Mouse (Mus musculus): Measurements from ENCODE around the gene Shisa5. TPM values are rescaled to one million over a fixed set of nuclear protein-coding genes. Genes with fewer than 3 reads are reported as not detected.

Shisa5 gene
- polyA plus RNA-seq, 1 experiment from 2014 or later = 85.8 TPM

DNA sequence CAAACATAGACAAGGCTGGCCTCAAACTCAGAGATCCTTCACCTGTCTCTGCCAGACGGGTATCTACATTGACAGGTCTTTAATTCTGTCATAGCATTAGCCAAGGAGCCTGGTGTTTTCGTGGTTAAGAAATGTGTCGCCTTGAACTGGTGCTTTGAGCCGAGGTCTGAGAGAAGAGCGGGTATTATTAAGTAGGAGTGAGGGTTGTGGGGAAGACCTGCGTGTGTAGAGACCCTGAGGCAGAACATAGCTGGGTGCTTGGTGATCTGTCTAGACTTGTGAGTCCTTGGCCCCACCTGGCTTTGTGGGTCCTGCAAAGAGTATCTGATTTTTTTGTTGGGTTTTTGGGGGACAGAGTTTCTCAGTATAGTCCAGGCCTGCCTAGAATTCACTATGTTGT is 15.5 kb downstream of the Shisa5 start:
- Histone ChIP-seq H3K36me3 (ENCODE audit: control insufficient read depth, insufficient read depth, low read length) (peaks cover 46% of the 10 kb centered on the region), H3K9me3 (ENCODE audit: control insufficient read depth, low read length) (no peaks in the 10 kb centered on the region), H3K4me1 (replicated peaks; ENCODE audit: control insufficient read depth, insufficient read depth, low read length) (peaks cover 12% of the 10 kb centered on the region), H3K27ac (ENCODE audit: low read depth) (no peak overlapping the region), H3K4me3 (ENCODE audit: low read depth, low read length) (no peak overlapping the region), H3K27me3 (replicated peaks; ENCODE audit: control insufficient read depth, insufficient read depth, low read length) (no peaks in the 10 kb centered on the region), H3K4me2 (ENCODE audit: low read length) (no peak overlapping the region), H3K9ac (ENCODE audit: low read length) (no peak overlapping the region)
- no peak for ATAC-seq (replicated peaks; ENCODE audit: low FRiP score, low TSS enrichment, low read depth)
- 79% methylated on average over 6 of the region's 6 CpGs for WGBS
- no peak for DNase-seq (ENCODE audit: low spot score)

DNA sequence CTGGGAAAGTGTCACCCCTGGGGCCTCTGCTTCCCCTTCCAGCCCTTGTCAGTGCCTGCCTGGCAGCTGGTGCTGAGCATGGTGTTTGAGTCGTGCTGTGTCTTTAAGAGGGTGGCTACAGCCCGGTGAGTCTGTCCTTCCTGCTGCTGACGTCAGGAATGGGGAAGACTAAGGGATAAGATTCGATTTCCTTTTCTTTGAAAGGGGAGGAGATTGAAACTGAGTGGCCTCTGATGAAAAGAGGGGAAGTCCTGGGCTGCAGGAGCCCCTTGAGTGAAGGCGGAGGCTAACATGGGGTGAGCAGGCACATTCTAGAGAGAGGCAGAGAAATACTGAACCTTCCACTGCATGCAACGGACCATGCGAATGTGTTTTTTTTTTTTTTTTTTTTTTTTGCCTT is 16.3 kb downstream of the Shisa5 start:
- Histone ChIP-seq H3K4me2 (ENCODE audit: low read length) (peak overlapping the region; percentile 50), H3K4me1 (replicated peaks; ENCODE audit: control insufficient read depth, insufficient read depth, low read length) (peaks cover 13% of the 10 kb centered on the region), H3K36me3 (ENCODE audit: control insufficient read depth, insufficient read depth, low read length) (peaks cover 42% of the 10 kb centered on the region), H3K27ac (ENCODE audit: low read depth) (peak overlapping the region; percentile 62), H3K4me3 (ENCODE audit: low read depth, low read length) (peak overlapping the region; percentile 27), H3K27me3 (replicated peaks; ENCODE audit: control insufficient read depth, insufficient read depth, low read length) (no peaks in the 10 kb centered on the region), H3K9me3 (ENCODE audit: control insufficient read depth, low read length) (no peaks in the 10 kb centered on the region), H3K9ac (ENCODE audit: low read length) (peak overlapping the region; percentile 20)
- WGBS = 2% methylated on average over 7 of the region's 7 CpGs
- ATAC-seq (replicated peaks; ENCODE audit: low FRiP score, low TSS enrichment, low read depth) (peak; percentile 55), DNase-seq (ENCODE audit: low spot score) (no peak)

DNA sequence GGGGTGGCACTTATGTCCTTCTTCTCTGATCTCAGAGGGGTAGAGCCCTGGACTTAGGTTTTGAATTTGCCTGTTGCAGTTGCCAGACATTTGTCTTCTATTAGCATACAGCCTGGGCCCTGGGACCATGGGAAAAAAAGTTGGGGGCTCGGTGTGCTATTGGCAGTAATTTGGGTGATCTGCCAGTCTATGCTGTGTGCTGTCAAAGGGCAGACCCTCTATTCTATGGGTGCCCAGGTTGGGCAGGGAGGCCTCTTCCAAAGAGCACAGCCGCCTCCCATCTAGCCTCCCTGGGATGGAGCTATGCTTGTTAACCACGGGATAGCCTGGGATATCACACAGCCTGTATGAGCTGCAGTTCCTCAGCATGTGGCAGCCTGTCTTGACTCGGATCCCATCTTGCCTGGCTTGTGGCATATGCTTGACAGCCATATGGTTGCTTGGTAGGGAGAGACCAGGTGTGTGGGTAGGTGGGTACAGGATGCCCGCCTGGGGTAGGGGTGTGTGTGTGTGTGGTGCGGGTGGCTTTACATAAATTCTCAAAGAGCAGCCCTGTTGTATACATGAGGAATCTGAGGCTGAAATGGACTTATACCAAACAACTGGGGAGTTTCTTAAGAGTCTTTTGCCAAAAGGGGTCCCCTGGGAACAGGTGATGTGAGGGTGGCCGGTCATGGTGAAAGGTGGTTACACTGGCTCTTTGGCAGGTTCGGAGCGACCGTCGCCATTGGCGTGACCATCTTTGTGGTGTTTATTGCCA is 17.1 kb downstream of the Shisa5 start:
- H3K36me3 ChIP-seq (ENCODE audit: control insufficient read depth, insufficient read depth, low read length) = peaks cover 42% of the 10 kb centered on the region

DNA sequence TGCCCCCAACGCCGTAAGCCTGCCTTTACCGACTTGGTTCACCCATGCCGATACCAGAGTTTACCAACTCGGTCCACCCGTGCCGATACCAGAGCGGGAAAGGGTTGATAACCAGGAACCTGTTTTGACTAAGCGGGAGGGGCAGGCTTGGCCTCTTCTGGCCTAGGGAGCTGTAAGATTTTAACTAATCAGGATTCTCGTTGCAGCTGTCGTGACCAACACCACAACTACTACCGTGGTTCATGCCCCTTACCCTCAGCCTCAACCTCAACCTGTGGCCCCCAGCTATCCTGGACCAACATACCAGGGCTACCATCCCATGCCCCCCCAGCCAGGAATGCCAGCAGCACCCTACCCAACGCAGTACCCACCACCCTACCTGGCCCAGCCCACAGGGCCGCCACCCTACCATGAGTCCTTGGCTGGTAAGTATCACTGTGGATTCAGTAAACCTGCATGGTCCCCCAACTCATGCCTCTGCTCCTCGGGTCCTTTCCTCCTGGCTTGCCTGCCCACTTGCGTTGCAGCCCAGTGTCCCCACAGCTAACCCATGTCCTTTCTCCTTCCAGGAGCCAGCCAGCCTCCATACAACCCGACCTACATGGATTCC is 17.8 kb downstream of the Shisa5 start:
- Histone ChIP-seq H3K4me3 (ENCODE audit: low read depth, low read length) (no peak overlapping the region), H3K9me3 (ENCODE audit: control insufficient read depth, low read length) (no peaks in the 10 kb centered on the region), H3K4me1 (replicated peaks; ENCODE audit: control insufficient read depth, insufficient read depth, low read length) (peaks cover 13% of the 10 kb centered on the region), H3K27ac (ENCODE audit: low read depth) (no peak overlapping the region), H3K27me3 (replicated peaks; ENCODE audit: control insufficient read depth, insufficient read depth, low read length) (no peaks in the 10 kb centered on the region), H3K9ac (ENCODE audit: low read length) (no peak overlapping the region), H3K4me2 (ENCODE audit: low read length) (no peak overlapping the region), H3K36me3 (ENCODE audit: control insufficient read depth, insufficient read depth, low read length) (peaks cover 41% of the 10 kb centered on the region)
- 93% methylated on average over 17 of the region's 17 CpGs for WGBS
- ATAC-seq (replicated peaks; ENCODE audit: low FRiP score, low TSS enrichment, low read depth) = no peak
- no peak for DNase-seq (ENCODE audit: low spot score)

More for the DNA sequence above, 17.1 kb downstream of the Shisa5 start:
- peak overlapping the region; percentile 28; the same call in 1 of the 2 replicates for H3K27ac ChIP-seq (ENCODE audit: low read depth)
- H3K4me1 ChIP-seq (replicated peaks; ENCODE audit: control insufficient read depth, insufficient read depth, low read length) = peaks cover 13% of the 10 kb centered on the region
- DNase-seq (ENCODE audit: low spot score) = no peak
- H3K4me2 ChIP-seq (ENCODE audit: low read length) = peak overlapping the region; percentile 50
- peak overlapping the region; percentile 20; the same call in 1 of the 2 replicates for H3K9ac ChIP-seq (ENCODE audit: low read length)
- peak overlapping the region; percentile 27 for H3K4me3 ChIP-seq (ENCODE audit: low read depth, low read length)
- H3K9me3 ChIP-seq (ENCODE audit: control insufficient read depth, low read length) = no peaks in the 10 kb centered on the region
- H3K27me3 ChIP-seq (replicated peaks; ENCODE audit: control insufficient read depth, insufficient read depth, low read length) = no peaks in the 10 kb centered on the region
- no peak for ATAC-seq (replicated peaks; ENCODE audit: low FRiP score, low TSS enrichment, low read depth)
- 90% methylated on average over 12 of the region's 12 CpGs for WGBS

DNA sequence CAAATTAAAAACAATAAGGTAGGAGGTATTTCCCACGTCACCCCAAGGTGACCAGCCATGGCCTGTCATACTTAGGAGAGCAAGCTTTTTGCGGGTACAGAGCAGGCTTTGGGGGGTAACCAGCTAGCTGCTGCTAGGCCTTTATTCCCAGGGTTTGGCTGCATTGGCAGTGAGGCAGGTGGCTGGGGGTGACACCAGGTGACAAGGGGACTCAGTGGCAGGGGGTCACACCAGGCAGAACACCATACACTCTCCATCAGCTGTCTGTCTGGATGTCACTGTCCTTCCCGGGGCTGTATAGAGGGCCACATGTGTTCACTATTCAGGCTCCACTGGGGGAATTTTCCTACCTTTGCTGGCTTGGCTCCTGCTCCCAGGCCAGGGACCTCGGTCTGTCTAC is 18.6 kb downstream of the Shisa5 start:
- no peaks in the 10 kb centered on the region for H3K9me3 ChIP-seq (ENCODE audit: control insufficient read depth, low read length)
- DNase-seq (ENCODE audit: low spot score) (no peak), ATAC-seq (replicated peaks; ENCODE audit: low FRiP score, low TSS enrichment, low read depth) (no peak)
- no peak overlapping the region for H3K4me2 ChIP-seq (ENCODE audit: low read length)
- no peak overlapping the region for H3K4me3 ChIP-seq (ENCODE audit: low read depth, low read length)
- 95% methylated on average over 4 of the region's 4 CpGs for WGBS
- peaks cover 41% of the 10 kb centered on the region for H3K36me3 ChIP-seq (ENCODE audit: control insufficient read depth, insufficient read depth, low read length)
- H3K9ac ChIP-seq (ENCODE audit: low read length) = no peak overlapping the region
- H3K27ac ChIP-seq (ENCODE audit: low read depth) = no peak overlapping the region
- peaks cover 13% of the 10 kb centered on the region for H3K4me1 ChIP-seq (replicated peaks; ENCODE audit: control insufficient read depth, insufficient read depth, low read length)
- no peaks in the 10 kb centered on the region for H3K27me3 ChIP-seq (replicated peaks; ENCODE audit: control insufficient read depth, insufficient read depth, low read length)

DNA sequence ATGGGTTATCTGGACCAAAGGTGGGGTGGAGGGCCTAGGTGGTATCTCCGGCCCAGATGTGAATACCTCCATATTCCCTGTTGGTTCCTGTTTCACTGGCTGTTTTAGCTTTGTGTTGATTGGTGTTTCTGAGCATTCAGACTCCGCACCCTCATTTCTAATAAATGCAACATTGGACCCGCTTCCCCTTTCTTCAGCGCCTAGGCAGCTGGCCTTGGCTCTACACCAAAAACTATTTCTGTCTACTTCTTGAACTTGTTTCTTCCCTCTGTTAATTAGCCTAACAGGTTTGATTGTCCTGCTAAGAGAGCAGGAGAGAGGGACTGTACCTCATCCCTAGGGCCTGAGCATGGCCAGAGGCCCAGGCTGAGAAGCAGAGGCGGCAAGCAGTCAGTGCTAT is 19.2 kb downstream of the Shisa5 start:
- DNase-seq (ENCODE audit: low spot score) (no peak), ATAC-seq (replicated peaks; ENCODE audit: low FRiP score, low TSS enrichment, low read depth) (no peak)
- Histone ChIP-seq H3K27ac (ENCODE audit: low read depth) (no peak overlapping the region), H3K4me2 (ENCODE audit: low read length) (no peak overlapping the region), H3K27me3 (replicated peaks; ENCODE audit: control insufficient read depth, insufficient read depth, low read length) (no peaks in the 10 kb centered on the region), H3K4me3 (ENCODE audit: low read depth, low read length) (no peak overlapping the region), H3K4me1 (replicated peaks; ENCODE audit: control insufficient read depth, insufficient read depth, low read length) (peaks cover 13% of the 10 kb centered on the region), H3K9ac (ENCODE audit: low read length) (no peak overlapping the region), H3K36me3 (ENCODE audit: control insufficient read depth, insufficient read depth, low read length) (peaks cover 46% of the 10 kb centered on the region), H3K9me3 (ENCODE audit: control insufficient read depth, low read length) (no peaks in the 10 kb centered on the region)
- 92% methylated on average over 5 of the region's 5 CpGs for WGBS

DNA sequence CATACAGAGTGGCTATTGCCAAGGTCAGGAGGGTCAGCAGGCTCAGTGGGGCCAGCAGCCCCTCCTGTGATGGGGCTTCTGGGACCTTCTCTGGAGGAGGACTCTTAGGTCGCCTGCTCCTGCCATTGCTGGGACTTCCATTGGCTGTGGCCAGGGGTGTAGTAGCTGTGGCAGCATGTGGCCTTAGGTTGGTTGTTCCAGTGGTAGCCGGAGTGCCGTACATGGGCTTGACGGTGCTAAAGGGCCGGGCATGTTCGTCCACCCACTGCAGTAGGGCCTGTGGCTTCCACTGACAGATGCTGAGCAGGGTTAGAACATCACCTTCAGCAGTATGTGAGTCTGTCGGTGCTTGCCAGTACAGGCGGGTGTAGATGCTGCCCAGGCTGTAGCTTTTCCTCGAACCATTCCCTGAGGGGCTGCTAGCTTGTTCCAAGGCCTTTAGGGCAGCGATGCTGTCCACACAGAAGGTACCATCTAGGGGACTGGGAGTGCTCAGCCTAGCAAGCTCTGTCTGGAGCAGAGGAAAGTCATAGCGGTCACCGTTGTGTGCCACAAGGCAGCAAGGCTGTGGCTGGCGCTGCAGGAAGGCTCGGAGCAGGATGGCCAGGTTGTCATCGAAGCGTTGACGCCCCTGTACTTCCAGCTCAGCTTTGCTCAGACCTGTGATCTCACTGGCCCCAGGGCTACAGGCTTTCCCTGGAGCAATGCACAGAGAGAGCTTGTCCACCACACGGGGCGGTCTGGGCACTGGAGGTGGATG is 19.8 kb downstream of the Shisa5 start:
- peaks cover 46% of the 10 kb centered on the region for H3K36me3 ChIP-seq (ENCODE audit: control insufficient read depth, insufficient read depth, low read length)
- peaks cover 13% of the 10 kb centered on the region for H3K4me1 ChIP-seq (replicated peaks; ENCODE audit: control insufficient read depth, insufficient read depth, low read length)
- H3K9me3 ChIP-seq (ENCODE audit: control insufficient read depth, low read length) = no peaks in the 10 kb centered on the region
- no peak overlapping the region for H3K4me3 ChIP-seq (ENCODE audit: low read depth, low read length)
- DNase-seq (ENCODE audit: low spot score) (no peak), ATAC-seq (replicated peaks; ENCODE audit: low FRiP score, low TSS enrichment, low read depth) (no peak)
- peak overlapping the region; percentile 85; the same call in 1 of the 2 replicates for H3K27ac ChIP-seq (ENCODE audit: low read depth)
- no peaks in the 10 kb centered on the region for H3K27me3 ChIP-seq (replicated peaks; ENCODE audit: control insufficient read depth, insufficient read depth, low read length)
- H3K4me2 ChIP-seq (ENCODE audit: low read length) = peak overlapping the region; percentile 52
- WGBS = 93% methylated on average over 19 of the region's 19 CpGs
- no peak overlapping the region; the same call in 1 of the 2 replicates for H3K9ac ChIP-seq (ENCODE audit: low read length)

DNA sequence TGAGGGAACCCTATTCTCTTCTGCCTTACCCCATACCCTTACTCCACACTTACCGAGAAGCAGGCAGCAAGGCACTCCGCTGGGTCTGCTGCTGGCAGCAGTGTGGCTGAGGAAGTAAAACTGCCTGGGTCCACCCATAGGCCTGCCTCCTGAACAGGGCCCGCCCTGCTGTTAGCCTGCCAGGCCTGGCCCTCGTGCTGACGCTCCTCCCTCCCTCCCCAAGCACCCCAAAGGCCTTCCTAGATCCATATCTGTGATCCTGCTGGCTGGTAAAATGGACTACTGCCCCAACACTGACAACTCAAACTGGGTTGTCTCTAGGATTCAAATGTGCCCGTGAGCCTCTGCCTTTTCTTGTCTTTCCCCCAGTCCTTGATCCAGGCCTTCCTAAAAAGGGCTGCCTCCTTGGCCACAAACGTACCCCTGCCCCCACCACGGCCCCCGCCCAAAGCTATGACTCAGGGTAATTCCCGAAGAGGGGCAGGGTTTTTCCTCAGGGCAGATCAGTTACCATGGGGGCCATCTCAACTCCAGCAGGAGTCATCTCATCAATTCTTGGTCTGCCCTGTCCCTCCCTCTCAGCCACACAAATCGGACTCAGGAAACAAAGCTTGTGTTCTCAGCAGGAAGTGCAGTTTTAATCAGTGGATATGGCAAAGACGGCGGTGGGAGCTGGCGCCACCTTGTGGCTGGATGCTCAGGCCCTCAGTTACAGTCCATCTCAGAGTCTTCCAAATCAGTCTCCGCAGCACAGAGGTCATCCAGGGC is 21.0 kb downstream of the Shisa5 start, which contains the start of gene Trex1:
Trex1 (minus strand) TSS at position 599 of the 768 bp plus-strand sequence.
- peaks cover 13% of the 10 kb centered on the region for H3K4me1 ChIP-seq (replicated peaks; ENCODE audit: control insufficient read depth, insufficient read depth, low read length)
- no peaks in the 10 kb centered on the region for H3K9me3 ChIP-seq (ENCODE audit: control insufficient read depth, low read length)
- H3K27me3 ChIP-seq (replicated peaks; ENCODE audit: control insufficient read depth, insufficient read depth, low read length) = no peaks in the 10 kb centered on the region
- peaks cover 58% of the 10 kb centered on the region for H3K36me3 ChIP-seq (ENCODE audit: control insufficient read depth, insufficient read depth, low read length)
- peak; percentile 94 for DNase-seq (ENCODE audit: low spot score)
- WGBS = 19% methylated on average over 15 of the region's 15 CpGs
- H3K9ac ChIP-seq (ENCODE audit: low read length) = peak within 1 kb of the TSS; percentile 51
- peak within 1 kb of the TSS; percentile 31 for H3K4me3 ChIP-seq (ENCODE audit: low read depth, low read length)
- peak within 1 kb of the TSS; percentile 52 for H3K4me2 ChIP-seq (ENCODE audit: low read length)
- peak within 1 kb of the TSS; percentile 85 for H3K27ac ChIP-seq (ENCODE audit: low read depth)
- peak; percentile 83 for ATAC-seq (replicated peaks; ENCODE audit: low FRiP score, low TSS enrichment, low read depth)

Measured in intestine, embryonic 14.5 days (tissue).